Mouse (Mus musculus): ENCODE results near the gene Nedd9.
"Not testable (repeated sequence)": the region's sequence is repeated elsewhere in the genome, so short reads cannot be mapped to it uniquely, and the experiment has no call there.

Gene Nedd9

GRCm38 (mm10) chr13:41286285-41286684 is 200.9 kb downstream of the Nedd9 start:
- DNase-seq, result no peak

- DNase-seq, result no peak
Measured at GRCm38 (mm10) chr13:41285448-41285847, 201.7 kb downstream of the Nedd9 start.

- DNase-seq, result peak; percentile 50 to 77
Measured at GRCm38 (mm10) chr13:41283256-41283655, 203.9 kb downstream of the Nedd9 start.

- no peak for DNase-seq
Measured at GRCm38 (mm10) chr13:41280696-41281095, 206.5 kb downstream of the Nedd9 start.

GRCm38 (mm10) chr13:41273927-41274650 is 213.1 kb downstream of the Nedd9 start, which contains the start of gene Gm17364:
Gene Gm17364 (minus strand): TSS chr13:41273977.
- no peak for DNase-seq

GRCm38 (mm10) chr13:41267827-41268408 is 219.2 kb downstream of the Nedd9 start:
- DNase-seq, result peak in 1 of 2 experiments; percentile 30

GRCm38 (mm10) chr13:41263304-41264006 is 223.7 kb downstream of the Nedd9 start:
- DNase-seq, result no peak

- not testable (repeated sequence) for DNase-seq
Measured at GRCm38 (mm10) chr13:41261617-41262016, 225.5 kb downstream of the Nedd9 start.
